Mouse (Mus musculus): Measurements from ENCODE around the gene Rasl10b. TPM values are rescaled to one million over a fixed set of nuclear protein-coding genes. Genes with fewer than 3 reads are reported as not detected.

The Rasl10b gene
- polyA plus RNA-seq, 1 experiment: 5.3 TPM

DNA sequence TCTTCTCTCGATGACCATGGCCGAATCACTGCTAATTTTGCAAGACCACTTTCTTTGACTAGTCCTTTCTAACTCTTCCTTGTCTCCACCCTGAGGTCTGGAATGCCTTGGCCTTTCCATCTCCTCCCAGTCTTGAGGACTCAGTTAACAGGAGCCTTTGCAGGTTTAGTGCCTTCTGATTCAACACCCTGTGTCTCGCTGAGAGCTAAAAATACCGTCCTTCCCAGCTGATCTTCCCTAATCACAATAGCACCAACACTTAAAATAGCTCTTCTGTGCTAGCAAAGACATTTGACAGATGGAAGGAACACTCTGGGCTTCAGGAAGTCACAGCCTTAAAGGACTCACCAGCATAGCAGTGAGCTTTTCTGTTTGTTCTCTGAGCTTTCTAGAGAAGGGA lies 15.9 kb upstream of the Rasl10b start:
- Histone ChIP-seq H3K4me1 (replicated peaks; ENCODE audit: control insufficient read depth, insufficient read depth, low read length) (no peaks in the 10 kb centered on the region), H3K4me3 (ENCODE audit: control insufficient read depth, insufficient read depth, low read length) (no peak overlapping the region), H3K27ac (ENCODE audit: control insufficient read depth, insufficient read depth, low read length) (no peak overlapping the region), H3K27me3 (ENCODE audit: control insufficient read depth, insufficient read depth, low read length) (no peaks in the 10 kb centered on the region), H3K36me3 (ENCODE audit: control insufficient read depth, insufficient read depth, low read length) (peaks cover 31% of the 10 kb centered on the region)
- DNase-seq: no peak
- TF ChIP-seq CTCF (IDR thresholded peaks at IDR 0.05; ENCODE audit: borderline replicate concordance, control insufficient read depth, extremely low read depth, insufficient read depth, low read length, poor library complexity) (no peak), POLR2A (IDR thresholded peaks at IDR 0.05; ENCODE audit: control insufficient read depth, extremely low read depth, insufficient read depth, low read length, poor library complexity) (no peak)
- 97% methylated on average over 4 of the region's 4 CpGs for WGBS

DNA sequence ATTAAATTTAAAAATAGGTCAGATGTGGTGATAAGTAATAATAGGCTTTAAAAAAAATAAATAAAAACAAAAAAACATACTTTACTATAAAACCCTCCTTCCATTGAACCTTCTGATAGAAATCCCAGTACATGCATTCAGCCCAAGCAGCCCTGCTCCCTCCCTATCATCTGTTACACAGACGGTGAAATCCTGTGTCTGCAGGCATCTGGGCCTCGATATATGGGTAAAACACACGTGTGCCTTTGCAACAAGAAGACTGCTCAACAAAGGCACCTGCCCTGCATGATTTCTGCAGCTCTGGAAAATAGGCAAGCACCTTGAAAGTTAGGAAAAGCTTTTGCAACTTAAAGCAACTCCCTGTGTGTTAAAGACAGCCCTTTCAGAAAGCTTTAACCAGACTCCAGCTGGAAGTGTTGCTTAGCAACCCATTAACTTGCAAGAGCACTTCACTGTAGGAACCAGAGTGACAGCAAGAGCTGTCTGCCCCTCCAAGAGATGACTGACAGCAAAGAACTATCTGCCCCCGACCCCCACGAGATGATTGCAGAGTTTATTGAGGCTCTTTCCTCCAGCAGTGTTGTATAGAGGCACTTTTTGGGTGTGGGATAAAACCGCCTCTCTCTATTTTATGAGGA lies 14.0 kb upstream of the Rasl10b start:
- TF ChIP-seq CTCF (IDR thresholded peaks at IDR 0.05; ENCODE audit: borderline replicate concordance, control insufficient read depth, extremely low read depth, insufficient read depth, low read length, poor library complexity) (no peak), POLR2A (IDR thresholded peaks at IDR 0.05; ENCODE audit: control insufficient read depth, extremely low read depth, insufficient read depth, low read length, poor library complexity) (no peak)
- no peak for DNase-seq
- Histone ChIP-seq H3K27ac (ENCODE audit: control insufficient read depth, insufficient read depth, low read length) (no peak overlapping the region), H3K4me1 (replicated peaks; ENCODE audit: control insufficient read depth, insufficient read depth, low read length) (no peaks in the 10 kb centered on the region), H3K27me3 (ENCODE audit: control insufficient read depth, insufficient read depth, low read length) (no peaks in the 10 kb centered on the region), H3K36me3 (ENCODE audit: control insufficient read depth, insufficient read depth, low read length) (peaks cover 38% of the 10 kb centered on the region), H3K4me3 (ENCODE audit: control insufficient read depth, insufficient read depth, low read length) (no peak overlapping the region)
- WGBS: 91% methylated on average over 6 of the region's 6 CpGs

DNA sequence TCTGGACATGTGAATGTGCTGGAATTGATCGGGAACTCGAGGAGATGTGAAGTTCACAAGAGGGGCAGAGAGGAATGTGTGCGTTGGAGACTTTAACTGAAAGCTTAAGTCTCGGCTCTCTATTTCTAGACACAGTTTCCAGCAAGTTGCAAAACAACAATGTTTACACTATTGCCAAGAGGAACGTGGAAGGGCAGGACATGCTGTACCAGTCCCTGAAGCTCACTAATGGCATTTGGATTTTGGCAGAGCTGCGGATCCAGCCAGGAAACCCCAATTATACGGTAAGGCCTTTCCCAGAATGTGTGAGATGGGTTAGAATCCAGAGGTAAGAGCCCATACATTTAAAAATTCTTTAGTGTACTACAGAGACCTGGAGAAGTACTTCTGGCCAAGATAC lies 11.3 kb upstream of the Rasl10b start:
- TF ChIP-seq CTCF (IDR thresholded peaks at IDR 0.05; ENCODE audit: borderline replicate concordance, control insufficient read depth, extremely low read depth, insufficient read depth, low read length, poor library complexity): no peak
- TF ChIP-seq POLR2A (IDR thresholded peaks at IDR 0.05; ENCODE audit: control insufficient read depth, extremely low read depth, insufficient read depth, low read length, poor library complexity): no peak
- Histone ChIP-seq H3K27ac (ENCODE audit: control insufficient read depth, insufficient read depth, low read length) (no peak overlapping the region), H3K27me3 (ENCODE audit: control insufficient read depth, insufficient read depth, low read length) (no peaks in the 10 kb centered on the region), H3K36me3 (ENCODE audit: control insufficient read depth, insufficient read depth, low read length) (peaks cover 36% of the 10 kb centered on the region), H3K4me3 (ENCODE audit: control insufficient read depth, insufficient read depth, low read length) (no peak overlapping the region), H3K4me1 (replicated peaks; ENCODE audit: control insufficient read depth, insufficient read depth, low read length) (no peaks in the 10 kb centered on the region)
- DNase-seq: no peak
- WGBS: 97% methylated on average over 7 of the region's 7 CpGs

DNA sequence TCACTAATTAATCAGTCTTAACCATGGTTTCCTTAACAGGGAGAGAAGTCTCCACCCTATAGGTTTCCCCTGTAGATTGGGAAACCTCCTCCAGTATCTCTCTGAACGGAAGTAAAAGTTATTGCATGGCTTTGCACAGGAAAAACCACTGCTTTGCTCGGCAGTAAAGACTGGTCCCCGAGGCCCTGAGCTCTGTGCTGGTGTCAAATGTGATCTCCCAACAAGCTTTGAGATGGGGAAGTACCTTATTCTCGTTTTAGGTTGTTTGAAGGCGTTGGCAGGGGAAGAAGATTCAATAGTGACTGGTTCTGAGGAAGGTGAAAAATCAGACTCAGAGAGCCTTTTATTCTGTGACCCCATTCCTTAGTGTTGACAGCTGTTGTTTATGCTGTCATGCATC lies 10.2 kb upstream of the Rasl10b start:
- WGBS: 81% methylated on average over 5 of the region's 5 CpGs
- H3K27ac ChIP-seq (ENCODE audit: control insufficient read depth, insufficient read depth, low read length): no peak overlapping the region
- H3K4me3 ChIP-seq (ENCODE audit: control insufficient read depth, insufficient read depth, low read length): no peak overlapping the region
- H3K36me3 ChIP-seq (ENCODE audit: control insufficient read depth, insufficient read depth, low read length): peaks cover 46% of the 10 kb centered on the region
- H3K4me1 ChIP-seq (replicated peaks; ENCODE audit: control insufficient read depth, insufficient read depth, low read length): no peaks in the 10 kb centered on the region
- H3K27me3 ChIP-seq (ENCODE audit: control insufficient read depth, insufficient read depth, low read length): no peaks in the 10 kb centered on the region
- no peak for TF ChIP-seq CTCF (IDR thresholded peaks at IDR 0.05; ENCODE audit: borderline replicate concordance, control insufficient read depth, extremely low read depth, insufficient read depth, low read length, poor library complexity)
- TF ChIP-seq POLR2A (IDR thresholded peaks at IDR 0.05; ENCODE audit: control insufficient read depth, extremely low read depth, insufficient read depth, low read length, poor library complexity): no peak
- DNase-seq: no peak

- Histone ChIP-seq H3K36me3 (ENCODE audit: control insufficient read depth, insufficient read depth, low read length) (peaks cover 17% of the 10 kb centered on the region; the same call in 1 of the 2 replicates), H3K4me3 (ENCODE audit: control insufficient read depth, insufficient read depth, low read length) (no peak overlapping the region), H3K4me1 (replicated peaks; ENCODE audit: control insufficient read depth, insufficient read depth, low read length) (no peaks in the 10 kb centered on the region), H3K27me3 (ENCODE audit: control insufficient read depth, insufficient read depth, low read length) (peaks cover 2% of the 10 kb centered on the region; the same call in 1 of the 2 replicates), H3K27ac (ENCODE audit: control insufficient read depth, insufficient read depth, low read length) (no peak overlapping the region)
- 95% methylated on average over 7 of the region's 7 CpGs for WGBS
- TF ChIP-seq CTCF (IDR thresholded peaks at IDR 0.05; ENCODE audit: borderline replicate concordance, control insufficient read depth, extremely low read depth, insufficient read depth, low read length, poor library complexity): no peak
- TF ChIP-seq POLR2A (IDR thresholded peaks at IDR 0.05; ENCODE audit: control insufficient read depth, extremely low read depth, insufficient read depth, low read length, poor library complexity): no peak
- DNase-seq: no peak
These were observed 5.2 kb upstream of the Rasl10b start for GRCm38 (mm10) chr11:83403787-83404186.

DNA sequence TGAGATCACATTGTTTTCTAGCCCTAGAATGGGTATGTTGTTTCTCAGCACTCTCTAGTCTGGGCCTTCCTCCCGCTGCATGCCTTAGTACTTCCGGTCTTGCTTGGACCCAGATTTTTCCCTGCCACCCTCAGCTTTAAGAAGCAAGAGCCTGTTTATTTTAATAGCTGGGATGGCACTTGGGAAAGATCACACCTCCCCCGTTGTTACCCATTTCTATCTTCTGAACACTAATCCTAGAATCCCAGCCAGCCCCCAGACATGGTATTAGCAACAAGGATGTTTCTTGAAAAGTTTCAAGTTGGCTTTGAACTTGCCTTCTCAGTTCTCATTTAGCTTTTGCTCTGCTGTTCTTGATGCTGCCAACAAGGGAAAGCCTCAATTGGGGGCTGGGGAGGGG lies 2.5 kb upstream of the Rasl10b start:
- peaks cover 3% of the 10 kb centered on the region; the same call in 1 of the 2 replicates for H3K4me1 ChIP-seq (replicated peaks; ENCODE audit: control insufficient read depth, insufficient read depth, low read length)
- no peak overlapping the region for H3K4me3 ChIP-seq (ENCODE audit: control insufficient read depth, insufficient read depth, low read length)
- DNase-seq: no peak
- TF ChIP-seq CTCF (IDR thresholded peaks at IDR 0.05; ENCODE audit: borderline replicate concordance, control insufficient read depth, extremely low read depth, insufficient read depth, low read length, poor library complexity) (no peak), POLR2A (IDR thresholded peaks at IDR 0.05; ENCODE audit: control insufficient read depth, extremely low read depth, insufficient read depth, low read length, poor library complexity) (no peak)
- 77% methylated on average over 3 of the region's 3 CpGs for WGBS
- peaks cover 17% of the 10 kb centered on the region; the same call in 1 of the 2 replicates for H3K36me3 ChIP-seq (ENCODE audit: control insufficient read depth, insufficient read depth, low read length)
- H3K27ac ChIP-seq (ENCODE audit: control insufficient read depth, insufficient read depth, low read length): no peak overlapping the region
- peaks cover 7% of the 10 kb centered on the region; the same call in 1 of the 2 replicates for H3K27me3 ChIP-seq (ENCODE audit: control insufficient read depth, insufficient read depth, low read length)
